29 mouse cellular contexts compared by ENCODE assay signal in the genomic region with DNA sequence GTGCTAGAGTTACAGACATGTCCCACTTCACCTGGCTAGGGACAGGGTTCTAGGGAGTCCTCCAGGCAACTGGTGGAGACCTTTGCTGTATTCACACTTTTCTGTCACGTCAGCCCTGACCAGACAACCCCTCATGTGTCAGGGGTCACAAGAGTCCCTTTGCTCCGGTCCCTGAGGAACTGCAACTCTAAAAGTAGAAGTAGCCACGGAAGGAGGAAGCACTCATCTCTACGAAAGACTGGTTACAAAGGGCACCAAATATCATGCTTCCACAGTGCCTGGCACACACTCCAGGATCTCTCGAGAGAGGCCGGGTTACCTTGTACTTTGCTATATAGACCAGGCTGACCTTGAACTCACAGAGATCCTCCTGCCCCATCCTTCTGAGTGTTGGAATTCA. TPM values are rescaled to one million over a fixed set of nuclear protein-coding genes. Genes with fewer than 3 reads are reported as not detected.
DNase-seq lines count a peak whose midpoint lies in the region; ATAC-seq lines count a peak whose summit lies in the region.
"Had no signal": no experiment of that assay in that cellular context is flagged by ENCODE, and none has a peak within 500 bp of the region (broad histone marks: within the 10 kb centered on the region; RNA-seq: fewer than 3 reads in every experiment).

No protein-coding gene starts in this region.

- peaks cover 9% of the 10 kb centered on the region; the same call in 1 of the 2 replicates for H3K79me2 ChIP-seq in macrophage (ENCODE audit: inconsistent target)

- H3K4me2 ChIP-seq in liver, embryonic 13.5 days: peak overlapping the region; percentile 77; the same call in 1 of the 2 replicates
- H3K4me2 ChIP-seq: embryonic facial prominence, embryonic 15.5 days; forebrain, embryonic 12.5 days; heart, embryonic 12.5 days; hindbrain, embryonic 13.5 days; lung, embryonic 14.5 days; neural tube, embryonic 12.5 days had no signal

- H3K9me3 ChIP-seq in liver, embryonic 13.5 days (replicated peaks): no peaks in the 10 kb centered on the region
- H3K9me3 ChIP-seq: embryonic facial prominence, embryonic 10.5 days; embryonic facial prominence, embryonic 15.5 days; forebrain, embryonic 12.5 days; heart, embryonic 12.5 days; hindbrain, embryonic 13.5 days; neural tube, embryonic 12.5 days had no signal

- peaks cover 67% of the 10 kb centered on the region for H3K36me3 ChIP-seq in liver, embryonic 13.5 days
- peaks cover 57% of the 10 kb centered on the region for H3K36me3 ChIP-seq in macrophage (ENCODE audit: inconsistent target)

- 71% methylated on average over 6 of the region's 6 CpGs for WGBS in liver, embryonic 13.5 days (ENCODE audit: insufficient replicate concordance)
- 23% methylated on average over 6 of the region's 6 CpGs for WGBS in macrophage (ENCODE audit: missing documents)

- intact Hi-C loops in gastrocnemius, postnatal 14 days (cut with DNase I; ENCODE audit: low total_unique reads): no loop called here

- peak overlapping the region; percentile 8; the same call in 1 of the 2 replicates for H3K9ac ChIP-seq in liver, embryonic 13.5 days
- H3K9ac ChIP-seq: embryonic facial prominence, embryonic 15.5 days; forebrain, embryonic 12.5 days; forebrain, postnatal 0 days; heart, embryonic 12.5 days; hindbrain, embryonic 13.5 days; lung, embryonic 14.5 days; neural tube, embryonic 12.5 days had no signal

- peak; percentile 47 for DNase-seq in lung, postnatal 36 days
- DNase-seq in lung, postnatal 14 days: no peak
- no peak for DNase-seq in liver, embryonic 13.5 days
- DNase-seq in urinary bladder, adult 18-20 months (ENCODE audit: low spot score in 2 of 2): no peak
- no peak for DNase-seq in gastrocnemius, postnatal 14 days
- DNase-seq in urinary bladder, postnatal 14 days (ENCODE audit: low spot score): no peak
- DNase-seq: adrenal gland, postnatal 25 days; cerebellum, adult 8-10 months; cerebellum, postnatal 25 days; forebrain, postnatal 0 days; heart, postnatal 4 days; kidney, adult 9 months; kidney, postnatal 10 days; layer of hippocampus, postnatal 36 days; left cerebral cortex, postnatal 4 days; lung, embryonic 14.5 days; right cerebral cortex, adult 18-20 months; spleen, adult 18-20 months had no signal

- no peak for ATAC-seq in liver, embryonic 13.5 days (ENCODE audit: low read depth)
- ATAC-seq: CD4-positive, CD25-positive, alpha-beta regulatory T cell, adult 4 months; forebrain, postnatal 0 days; intestine, postnatal 0 days; midbrain, embryonic 16.5 days had no signal

- peaks cover 88% of the 10 kb centered on the region for H3K4me1 ChIP-seq in liver, embryonic 13.5 days (replicated peaks)

- H3K27me3 ChIP-seq in liver, embryonic 13.5 days: no peaks in the 10 kb centered on the region
- H3K27me3 ChIP-seq: embryonic facial prominence, embryonic 15.5 days; forebrain, embryonic 12.5 days; heart, embryonic 12.5 days; hindbrain, embryonic 13.5 days; neural tube, embryonic 12.5 days had no signal

- H3K27ac ChIP-seq in liver, embryonic 13.5 days: peak overlapping the region; percentile 96
- H3K27ac ChIP-seq in macrophage: peak overlapping the region; percentile 80
- H3K27ac ChIP-seq: embryonic facial prominence, embryonic 10.5 days; embryonic facial prominence, embryonic 15.5 days; forebrain, embryonic 12.5 days; hindbrain, embryonic 13.5 days; neural tube, embryonic 12.5 days had no signal

- no peak overlapping the region for H3K4me3 ChIP-seq in liver, embryonic 13.5 days (replicated peaks)
- H3K4me3 ChIP-seq in macrophage (ENCODE audit: inconsistent target): no peak overlapping the region
- H3K4me3 ChIP-seq: embryonic facial prominence, embryonic 10.5 days; embryonic facial prominence, embryonic 15.5 days; forebrain, embryonic 12.5 days; heart, embryonic 12.5 days; hindbrain, embryonic 13.5 days; myocyte; neural tube, embryonic 12.5 days had no signal

RNA-seq across cellular contexts. Expression of a gene that starts 13.6 kb away (rescaled TPM):
- 0.08 and 0.12 TPM in 2 replicates for polyA plus RNA-seq in liver, embryonic 13.5 days (2015; fragmentation: Nextera tagmentation; extraction: Ambion mirVana)
- under 1 TPM in 14 of 26 experiments, not detected in 12; 0.25 to 0.86 (median 0.51) TPM for total RNA-seq in macrophage (2018; cell fraction: chromatin; rRNA removed)
- not detected for total RNA-seq in macrophage (2018; cell fraction: cytosol; rRNA removed)
- under 1 TPM in 5 of 26 experiments, not detected in 21; 0.17 to 0.41 (median 0.30) TPM for total RNA-seq in macrophage (2018; cell fraction: nucleus; rRNA removed)
- polyA plus RNA-seq in macrophage (2018): 0.04 TPM in 1 of 3 replicates, not detected in the others
- under 1 TPM; 0.16 to 0.22 TPM for total RNA-seq in gastrocnemius, postnatal 14 days (2021)
- total RNA-seq: layer of hippocampus, postnatal 36 days had no signal

RNA-seq across cellular contexts. Expression of a gene that starts 16.4 kb away (rescaled TPM):
- polyA plus RNA-seq in liver, embryonic 13.5 days (2015; fragmentation: Nextera tagmentation; extraction: Ambion mirVana): 53.8 and 58.5 TPM in 2 replicates
- 100 to 1,000 TPM in 8 of 26 experiments, 10 to 100 TPM in 18; 28.2 to 280 (median 84.8) TPM for total RNA-seq in macrophage (2018; cell fraction: chromatin; rRNA removed)
- total RNA-seq in macrophage (2018; cell fraction: cytosol; rRNA removed): 1,000 to 10,000 TPM in 13 of 26 experiments, 100 to 1,000 TPM in 13; 457 to 1,682 (median 872) TPM
- 1,000 to 10,000 TPM in 7 of 26 experiments, 100 to 1,000 TPM in 19; 221 to 1,721 (median 759) TPM for total RNA-seq in macrophage (2018; cell fraction: nucleus; rRNA removed)
- polyA plus RNA-seq in macrophage (2018): 1,098 to 2,092 TPM (median 1,493 TPM) in 3 replicates
- 10 to 100 TPM; 23.1 to 27.8 TPM for total RNA-seq in gastrocnemius, postnatal 14 days (2021)

RNA-seq across cellular contexts. Expression of a gene that starts 16.4 kb away (rescaled TPM):
- 19.7 and 22.8 TPM in 2 replicates for polyA plus RNA-seq in liver, embryonic 13.5 days (2015; fragmentation: Nextera tagmentation; extraction: Ambion mirVana)
- 100 to 1,000 TPM in 2 of 26 experiments, 10 to 100 TPM in 24; 26.0 to 115 (median 53.9) TPM for total RNA-seq in macrophage (2018; cell fraction: chromatin; rRNA removed)
- 100 to 1,000 TPM in 1 of 26 experiments, 10 to 100 TPM in 25; 43.9 to 103 (median 66.5) TPM for total RNA-seq in macrophage (2018; cell fraction: cytosol; rRNA removed)
- total RNA-seq in macrophage (2018; cell fraction: nucleus; rRNA removed): 100 to 1,000 TPM in 1 of 26 experiments, 10 to 100 TPM in 25; 37.3 to 104 (median 52.1) TPM
- polyA plus RNA-seq in macrophage (2018): 71.9 to 183 TPM (median 75.3 TPM) in 3 replicates
- total RNA-seq in gastrocnemius, postnatal 14 days (2021): 100 to 1,000 TPM; 103 to 114 TPM

RNA-seq across cellular contexts. Expression of a gene that starts 37.5 kb away (rescaled TPM):
- 0.78 and 0.88 TPM in 2 replicates for polyA plus RNA-seq in liver, embryonic 13.5 days (2015; fragmentation: Nextera tagmentation; extraction: Ambion mirVana)
- total RNA-seq in macrophage (2018; cell fraction: chromatin; rRNA removed): 1 to 10 TPM in 3 of 26 experiments, under 1 TPM in 18, not detected in 5; 0.20 to 1.3 (median 0.63) TPM
- total RNA-seq in macrophage (2018; cell fraction: cytosol; rRNA removed): under 1 TPM; 0.05 to 0.37 (median 0.17) TPM
- 1 to 10 TPM in 3 of 26 experiments, under 1 TPM in 21, not detected in 2; 0.15 to 1.1 (median 0.53) TPM for total RNA-seq in macrophage (2018; cell fraction: nucleus; rRNA removed)
- 0.20 to 0.30 TPM (median 0.22 TPM) in 3 replicates for polyA plus RNA-seq in macrophage (2018)
- 10 to 100 TPM; 11.2 to 48.8 TPM for total RNA-seq in gastrocnemius, postnatal 14 days (2021)

RNA-seq across cellular contexts. Expression of a gene that starts 49.9 kb away (rescaled TPM):
- polyA plus RNA-seq in liver, embryonic 13.5 days (2015; fragmentation: Nextera tagmentation; extraction: Ambion mirVana): 20.7 and 21.7 TPM in 2 replicates
- 10 to 100 TPM in 25 of 26 experiments, 1 to 10 TPM in 1; 7.6 to 29.7 (median 19.0) TPM for total RNA-seq in macrophage (2018; cell fraction: chromatin; rRNA removed)
- total RNA-seq in macrophage (2018; cell fraction: cytosol; rRNA removed): 10 to 100 TPM; 30.9 to 68.3 (median 41.2) TPM
- 10 to 100 TPM; 18.1 to 55.2 (median 28.5) TPM for total RNA-seq in macrophage (2018; cell fraction: nucleus; rRNA removed)
- 16.5 to 37.7 TPM (median 28.9 TPM) in 3 replicates for polyA plus RNA-seq in macrophage (2018)
- total RNA-seq in gastrocnemius, postnatal 14 days (2021): 10 to 100 TPM in 1 of 2 experiments, 1 to 10 TPM in 1; 8.7 to 10.1 TPM

Comparison
In these comparisons a context has a peak if more than half of its experiments do, and no peak if none do; other contexts are left out.
1. RNA of a gene that starts 16.4 kb away (polyA plus RNA-seq): 1,098 to 2,092 TPM in macrophage; 53.8 to 58.5 TPM in liver, embryonic 13.5 days; every median in the first group is over 10 times any median in the second.